Mouse (Mus musculus) liver, postnatal 0 days (tissue): ENCODE data around the gene Dagla. TPM values are rescaled to one million over a fixed set of nuclear protein-coding genes. Genes with fewer than 3 reads are reported as not detected.

Experiments
- ATAC-seq: fragments of 200-750 bp; cut with Nextera tagmentation; 2 replicates; pipeline ENCODE4 v1.8.0; 2017; ENCODE audit warnings: mild to moderate bottlenecking, moderate library complexity
- DNase-seq: peaks from one replicate; pipeline ENCODE4 v3.0.0-alpha.2; 2016
- H3K27ac ChIP-seq: fragments of 300-500 bp; sonication (generic); 2 replicates; pipeline ENCODE4 v1.5.1; 2014; ENCODE audit warnings: antibody characterized with exemption, moderate library complexity, mild to moderate bottlenecking, low read depth
- H3K27me3 ChIP-seq: fragments of 300-500 bp; sonication (generic); 2 replicates; pipeline ENCODE4 v1.6.1; 2014; ENCODE audit warnings: low read length, control low read depth, mixed read lengths; ENCODE audit not compliant: insufficient read depth
- H3K36me3 ChIP-seq: fragments of 300-500 bp; sonication (generic); replicated peaks from 2 replicates; pipeline ENCODE4 v1.6.1; 2014; ENCODE audit warnings: mild to moderate bottlenecking, control low read depth, low read length, moderate library complexity, mixed read lengths; ENCODE audit not compliant: insufficient read depth
- H3K4me1 ChIP-seq: fragments of 300-500 bp; sonication (generic); 2 replicates; pipeline ENCODE4 v1.6.1; 2014; ENCODE audit warnings: antibody characterized with exemption, mild to moderate bottlenecking, control low read depth; ENCODE audit not compliant: insufficient read depth
- H3K4me2 ChIP-seq: fragments of 300-500 bp; sonication (generic); 2 replicates; pipeline ENCODE4 v1.6.1; 2014; ENCODE audit warnings: low read depth, mild to moderate bottlenecking, low read length, moderate library complexity, mixed read lengths
- H3K4me3 ChIP-seq: fragments of 300-500 bp; sonication (generic); 2 replicates; pipeline ENCODE4 v1.5.1; 2014; ENCODE audit warnings: low read depth, low read length
- H3K9ac ChIP-seq: fragments of 300-500 bp; sonication (generic); replicated peaks from 2 replicates; pipeline ENCODE4 v1.6.1; 2014; ENCODE audit warnings: mild to moderate bottlenecking, moderate library complexity
- H3K9me3 ChIP-seq: fragments of 300-500 bp; sonication (generic); 2 replicates; pipeline ENCODE4 v1.6.1; 2016; ENCODE audit warnings: mild to moderate bottlenecking, control low read depth, low read length, mixed read lengths
- CTCF ChIP-seq: sonication (generic); IDR thresholded peaks from 2 replicates; pipeline ENCODE4 v1.5.1; 2016; ENCODE audit warnings: antibody characterized with exemption, low read depth
- EP300 ChIP-seq: IDR thresholded peaks from 2 replicates; pipeline ENCODE4 v1.6.1; 2016; ENCODE audit warnings: antibody characterized with exemption, low read depth, mild to moderate bottlenecking
- WGBS: fragments of 180-500 bp; shearing (Covaris S2); extraction: QIAGEN DNeasy Blood & Tissue Kit; methylation state at CpG from one replicate; pipeline ENCODE4 v1.1.7; 2014; ENCODE audit not compliant: insufficient replicate concordance; 5-methylcytosine and 5-hydroxymethylcytosine counted together
- polyA plus RNA-seq: library from polyadenylated mRNA; unstranded; fragments of >200 nt; fragmentation: Nextera tagmentation; extraction: Ambion mirVana; gene quantifications from 2 replicates; pipeline ENCODE4 v1.2.1, GENCODE M21; 2015

The Dagla gene
- polyA plus RNA-seq, 1 experiment from 2014 or later, result 0.21 TPM

DNA sequence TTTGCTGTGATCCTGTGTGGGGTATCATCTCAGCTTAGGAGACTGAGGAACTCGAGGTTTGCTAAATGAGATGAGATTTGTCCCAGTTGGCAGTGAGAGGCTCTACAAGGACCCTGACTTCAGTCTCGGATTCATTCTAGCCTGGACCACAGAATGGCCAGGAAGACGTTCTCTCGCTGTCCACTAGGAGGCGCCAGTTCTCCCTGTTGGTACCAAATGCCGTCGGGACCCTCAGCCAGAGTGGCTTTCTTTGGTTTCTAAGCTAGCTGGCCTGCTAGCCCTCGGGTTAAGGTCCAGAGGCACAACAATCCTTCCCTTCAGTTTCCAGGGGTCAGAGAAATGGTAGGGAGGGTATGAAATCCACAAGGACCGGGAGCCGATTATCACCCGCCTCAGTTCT lies 36.5 kb upstream of the Dagla start:
- Histone ChIP-seq H3K9me3 (no peaks in the 10 kb centered on the region), H3K27me3 (0 out of 2 replicates have a peak, but pooled peaks cover 16% of the 10 kb centered on the region), H3K4me2 (no peak overlapping the region), H3K27ac (no peak overlapping the region), H3K36me3 (no peaks in the 10 kb centered on the region), H3K9ac (no peak overlapping the region), H3K4me1 (no peaks in the 10 kb centered on the region), H3K4me3 (no peak overlapping the region)
- no peak for TF ChIP-seq EP300
- TF ChIP-seq CTCF, result peak; percentile 85
- ATAC-seq, result no peak
- DNase-seq, result peak; percentile 66
- 21% methylated on average over 11 of the region's 11 CpGs for whole genome bisulfite sequencing

DNA sequence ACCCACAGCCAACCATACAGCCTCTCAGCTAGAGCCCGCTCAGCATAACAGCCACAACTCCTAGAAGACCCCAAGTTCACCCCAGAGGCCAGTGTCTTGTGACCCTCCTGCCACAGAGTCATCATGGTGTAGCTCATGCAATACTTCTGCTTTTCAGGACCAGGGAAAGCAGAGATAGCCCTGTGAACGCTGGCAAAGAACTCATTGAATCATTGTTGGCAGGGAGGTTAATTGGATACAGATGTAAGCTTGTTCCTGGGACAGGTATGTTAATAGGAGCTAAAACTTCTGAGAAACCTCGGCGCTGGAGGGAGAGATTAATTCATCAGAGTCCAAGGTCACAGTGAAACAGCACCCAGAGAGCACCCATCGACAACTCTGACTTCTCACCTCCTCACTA lies 36.0 kb upstream of the Dagla start:
- no peak for ATAC-seq
- Histone ChIP-seq H3K36me3 (no peaks in the 10 kb centered on the region), H3K9me3 (no peaks in the 10 kb centered on the region), H3K27ac (no peak overlapping the region), H3K4me1 (no peaks in the 10 kb centered on the region), H3K27me3 (0 out of 2 replicates have a peak, but pooled peaks cover 14% of the 10 kb centered on the region), H3K4me2 (no peak overlapping the region), H3K4me3 (no peak overlapping the region), H3K9ac (no peak overlapping the region)
- no peak for DNase-seq
- TF ChIP-seq CTCF, result no peak
- no peak for TF ChIP-seq EP300
- 41% methylated on average over 5 of the region's 5 CpGs for WGBS

- no peak overlapping the region for H3K27ac ChIP-seq
- H3K36me3 ChIP-seq, result no peaks in the 10 kb centered on the region
- H3K27me3 ChIP-seq, result 0 out of 2 replicates have a peak, but pooled peaks cover 13% of the 10 kb centered on the region
- no peaks in the 10 kb centered on the region for H3K9me3 ChIP-seq
- no peaks in the 10 kb centered on the region for H3K4me1 ChIP-seq
- no peak overlapping the region for H3K4me3 ChIP-seq
- no peak for TF ChIP-seq CTCF
- TF ChIP-seq EP300, result no peak
- no peak overlapping the region for H3K9ac ChIP-seq
- ATAC-seq, result no peak
- WGBS, result 35% methylated on average over 5 of the region's 5 CpGs
- no peak overlapping the region for H3K4me2 ChIP-seq
- DNase-seq, result no peak
Observed at GRCm38 (mm10) chr19:10339271-10339670, 34.6 kb upstream of the Dagla start.

DNA sequence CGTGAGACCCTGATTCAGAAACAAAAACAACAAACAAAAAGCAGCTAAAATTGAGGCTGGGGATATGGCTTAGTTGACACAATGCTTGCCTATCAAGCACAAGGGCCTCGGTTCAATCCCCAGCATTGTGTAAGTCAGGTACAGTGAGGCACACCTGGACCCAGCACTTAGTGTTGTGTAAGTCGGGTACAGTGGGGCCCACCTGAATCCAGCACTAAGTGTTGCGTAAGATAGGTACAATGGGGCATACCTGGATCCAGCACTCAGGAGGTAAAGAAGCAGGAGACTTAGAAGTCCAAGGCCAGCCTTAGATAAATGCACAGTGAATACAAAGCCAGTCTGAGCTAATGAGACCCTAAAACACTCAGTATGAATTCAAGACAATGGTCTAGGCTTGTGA lies 34.0 kb upstream of the Dagla start:
- ATAC-seq (no peak), DNase-seq (no peak)
- no peaks in the 10 kb centered on the region for H3K4me1 ChIP-seq
- H3K27me3 ChIP-seq, result 0 out of 2 replicates have a peak, but pooled peaks cover 13% of the 10 kb centered on the region
- no peak overlapping the region for H3K9ac ChIP-seq
- no peak overlapping the region for H3K4me3 ChIP-seq
- no peaks in the 10 kb centered on the region for H3K36me3 ChIP-seq
- TF ChIP-seq CTCF (no peak), EP300 (no peak)
- no peak overlapping the region for H3K27ac ChIP-seq
- 58% methylated on average over 4 of the region's 4 CpGs for WGBS
- no peaks in the 10 kb centered on the region for H3K9me3 ChIP-seq
- H3K4me2 ChIP-seq, result no peak overlapping the region

GRCm38 (mm10) chr19:10334467-10334866 lies 29.8 kb upstream of the Dagla start:
- WGBS, result 66% methylated on average over 4 of the region's 4 CpGs
- no peak for DNase-seq

DNA sequence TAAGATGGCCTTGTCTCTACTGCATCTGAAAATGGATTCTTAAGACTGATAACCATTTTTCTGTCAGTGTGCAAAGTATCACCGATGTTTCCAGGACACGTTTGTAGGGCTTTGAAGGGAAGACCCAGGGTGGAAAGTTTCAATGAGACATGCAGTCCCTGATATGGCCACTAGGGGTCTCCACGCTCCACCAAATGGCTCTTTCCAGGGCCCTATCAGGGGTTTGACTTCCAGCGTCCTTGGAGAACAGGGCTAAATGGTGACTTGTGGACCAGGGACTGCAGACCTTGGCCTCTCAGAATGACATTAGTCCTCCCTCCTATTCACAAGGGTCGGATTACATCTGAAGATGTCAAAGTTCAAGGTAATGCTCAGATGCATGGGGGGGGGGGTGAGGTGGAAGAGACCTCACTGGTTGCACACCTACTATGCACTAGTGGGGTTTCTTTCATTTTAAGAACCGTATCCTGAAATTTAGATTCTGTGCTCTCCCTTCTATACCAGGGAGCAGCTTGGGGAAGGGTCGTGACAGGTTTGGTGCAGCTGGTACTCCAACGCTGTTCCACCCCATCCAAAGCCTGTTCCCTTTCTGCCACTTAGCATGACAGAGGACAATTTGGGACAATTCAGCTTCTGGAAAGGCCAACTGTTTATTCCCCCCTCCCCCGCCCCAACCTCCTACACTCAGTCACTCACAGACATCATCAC lies 29.0 kb upstream of the Dagla start:
- no peaks in the 10 kb centered on the region for H3K36me3 ChIP-seq
- no peak for TF ChIP-seq EP300
- peak; percentile 94 for TF ChIP-seq CTCF
- no peaks in the 10 kb centered on the region for H3K9me3 ChIP-seq
- no peak overlapping the region for H3K27ac ChIP-seq
- no peaks in the 10 kb centered on the region for H3K4me1 ChIP-seq
- 33% methylated on average over 9 of the region's 9 CpGs for WGBS
- H3K4me3 ChIP-seq, result no peak overlapping the region
- DNase-seq (peak; percentile 66), ATAC-seq (no peak)
- no peak overlapping the region for H3K4me2 ChIP-seq
- no peak overlapping the region for H3K9ac ChIP-seq
- H3K27me3 ChIP-seq, result no peaks in the 10 kb centered on the region

More at GRCm38 (mm10) chr19:10334467-10334866, 29.8 kb upstream of the Dagla start:
- TF ChIP-seq CTCF (no peak), EP300 (no peak)
- H3K27me3 ChIP-seq, result no peaks in the 10 kb centered on the region
- no peak for ATAC-seq
- H3K4me2 ChIP-seq, result no peak overlapping the region
- H3K4me3 ChIP-seq, result no peak overlapping the region
- H3K9me3 ChIP-seq, result no peaks in the 10 kb centered on the region
- H3K9ac ChIP-seq, result no peak overlapping the region
- H3K36me3 ChIP-seq, result no peaks in the 10 kb centered on the region
- H3K4me1 ChIP-seq, result no peaks in the 10 kb centered on the region
- no peak overlapping the region for H3K27ac ChIP-seq
